Mouse (Mus musculus) megakaryocyte-erythroid progenitor cell, adult 5-6 weeks (primary cell): ENCODE measurements at regions not wholly inside any gene's neighbourhood (a gene's known extent, or its start where the extent isn't known, plus 50 kb on each side); places are given as distances from the start of the nearest gene placed in this dataset.
A peak's percentile ranks its signal among the peaks of the same experiment; 100 is the strongest.

Experiments
- ATAC-seq: replicated peaks from 2 replicates; pipeline ENCODE4 v1.8.0; 2016; ENCODE audit warnings: mild to moderate bottlenecking, inconsistent platforms; ENCODE audit not compliant: severe bottlenecking, poor library complexity, low FRiP score, low TSS enrichment

- ATAC-seq: no peak
Observed at GRCm38 (mm10) chr2:174884232-174885225, 124.1 kb downstream of the Edn3 start.

GRCm38 (mm10) chr2:174892658-174893057 is 117.4 kb upstream of the Gm14444 start:
- no peak for ATAC-seq

GRCm38 (mm10) chr2:174897424-174897823 is 112.6 kb upstream of the Gm14444 start:
- no peak for ATAC-seq

- ATAC-seq: peak; percentile 37; the same call in 1 of the 2 replicates
Observed at GRCm38 (mm10) chr2:174899940-174900670, 109.9 kb upstream of the Gm14444 start.

- peak; percentile 48; the same call in 1 of the 2 replicates for ATAC-seq
Observed at GRCm38 (mm10) chr2:174900671-174900991, 109.4 kb upstream of the Gm14444 start.

GRCm38 (mm10) chr2:174901801-174902200 is 108.2 kb upstream of the Gm14444 start:
- no peak for ATAC-seq

GRCm38 (mm10) chr2:174903627-174904026 is 106.4 kb upstream of the Gm14444 start:
- no peak for ATAC-seq

GRCm38 (mm10) chr2:174905865-174906639 is 104.0 kb upstream of the Gm14444 start:
- peak; percentile 79 for ATAC-seq

- no peak for ATAC-seq
Observed at GRCm38 (mm10) chr2:174917146-174917905, 92.7 kb upstream of the Gm14444 start.

- no peak for ATAC-seq
Observed at GRCm38 (mm10) chr2:174917975-174918374, 92.1 kb upstream of the Gm14444 start.

GRCm38 (mm10) chr2:174922208-174922607 is 87.8 kb upstream of the Gm14444 start:
- ATAC-seq: no peak

GRCm38 (mm10) chr2:174929718-174930117 is 80.3 kb upstream of the Gm14444 start:
- ATAC-seq: no peak

- ATAC-seq: peak; percentile 94
Observed at GRCm38 (mm10) chr2:174932137-174933012, 77.7 kb upstream of the Gm14444 start.

- peak; percentile 35 for ATAC-seq
Observed at GRCm38 (mm10) chr2:174933013-174933353, 77.1 kb upstream of the Gm14444 start.

GRCm38 (mm10) chr2:174936665-174937064 is 73.4 kb upstream of the Gm14444 start:
- ATAC-seq: peak; percentile 67

GRCm38 (mm10) chr2:174937930-174938329 is 72.1 kb upstream of the Gm14444 start:
- no peak for ATAC-seq

- no peak for ATAC-seq
Observed at GRCm38 (mm10) chr2:174942221-174942620, 67.8 kb upstream of the Gm14444 start.

- no peak for ATAC-seq
Observed at GRCm38 (mm10) chr2:174948106-174948505, 61.9 kb upstream of the Gm14444 start.
